Mouse (Mus musculus) CD4-positive naive resting alpha-beta T cell, adult 57 days (primary cell): ENCODE measurements around the gene Slc16a14. TPM values are rescaled to one million over a fixed set of nuclear protein-coding genes. Genes with fewer than 3 reads are reported as not detected.

Experiments used
- total RNA-seq: library from RNA; stranded (reverse); gene quantifications from one replicate; pipeline ENCODE4 v1.2.4, GENCODE M21; 2023

Gene Slc16a14
- not detected for total RNA-seq

DNA sequence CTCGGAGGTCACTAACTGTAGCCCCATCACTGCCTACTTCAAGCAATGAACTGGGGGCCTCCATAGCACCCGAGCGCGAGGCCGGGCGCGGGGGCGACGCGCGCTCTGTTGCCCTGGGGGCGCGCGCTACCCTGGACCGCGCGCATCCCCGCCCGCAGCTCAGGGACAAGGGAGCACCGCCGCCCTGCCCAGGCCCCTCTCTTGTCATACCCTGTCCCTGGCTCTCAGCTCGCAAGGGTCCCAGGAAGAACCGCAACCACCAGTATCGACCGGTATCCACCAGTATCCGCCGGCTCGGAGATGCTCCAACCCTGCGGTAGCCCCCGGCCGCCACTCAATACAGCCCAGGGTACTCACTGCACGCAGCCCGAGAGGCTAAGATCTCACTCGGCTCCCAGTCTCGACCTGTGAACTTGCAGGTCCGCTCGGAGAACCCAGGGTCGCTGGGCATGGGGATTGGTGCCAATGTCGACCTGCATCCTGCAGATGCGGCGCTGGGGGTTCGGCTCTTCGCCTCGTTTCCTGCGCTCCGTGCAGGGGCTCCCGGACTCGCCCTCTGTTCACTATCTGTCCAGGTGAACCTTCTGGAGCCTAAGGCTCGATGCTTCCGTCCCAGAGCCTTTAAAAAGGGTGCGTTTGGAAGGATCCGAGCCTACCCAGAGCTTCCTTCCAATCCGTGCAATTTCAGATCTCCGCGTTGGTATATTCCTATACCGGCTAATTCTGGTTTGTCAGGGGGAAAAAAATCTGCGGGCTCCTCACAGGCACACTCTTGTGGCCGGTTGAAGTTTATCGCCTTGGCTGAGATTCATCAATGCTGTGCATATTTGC is at the start of gene Slc16a14:
Gene Slc16a14, minus strand, starts transcription at position 632 of the 831 bp plus-strand sequence.

Other genes with a start within 250 kb of the Slc16a14 start
- not detected for gene Dner, start 238.9 kb downstream of the Slc16a14 start, total RNA-seq
- gene Fbxo36, start 95.3 kb downstream of the Slc16a14 start, total RNA-seq: 1.4 TPM
- gene Trip12, start 94.6 kb downstream of the Slc16a14 start, total RNA-seq: 368 TPM
- not detected for gene Gm10553, start 165.0 kb upstream of the Slc16a14 start, total RNA-seq
- gene A530032D15Rik, start 174.7 kb upstream of the Slc16a14 start, total RNA-seq: 4.9 TPM